In genomic region chr1:177797151-177797755, GRCm38 (mm10) we compare ENCODE assay signal across 8 mouse cellular contexts. TPM values are rescaled to one million over a fixed set of nuclear protein-coding genes. Genes with fewer than 3 reads are reported as not detected.
DNase-seq lines count a peak whose midpoint lies in the region; ATAC-seq lines count a peak whose summit lies in the region.

No protein-coding gene starts in this region.

- H3K36me3 ChIP-seq in lung, embryonic 15.5 days, result no peaks in the 10 kb centered on the region
- H3K36me3 ChIP-seq in hindbrain, embryonic 15.5 days, result no peaks in the 10 kb centered on the region

- peak; percentile 38 for DNase-seq in cerebellum, adult 11-12 months
- DNase-seq in cerebellum, postnatal 36 days, result no peak
- DNase-seq in lung, postnatal 14 days, result no peak
- peak; percentile 27 for DNase-seq in retina, postnatal 1 day
- DNase-seq in frontal cortex, postnatal 36 days (ENCODE audit: low spot score in 2 of 2), result no peak

- no peak for ATAC-seq in lung, embryonic 15.5 days (ENCODE audit: borderline replicate concordance, extremely low read depth, low FRiP score, low TSS enrichment)
- no peak for ATAC-seq in hindbrain, embryonic 15.5 days (ENCODE audit: low FRiP score, low read depth)
- no peak for ATAC-seq in megakaryocyte-erythroid progenitor cell, adult 5-6 weeks (replicated peaks; ENCODE audit: low FRiP score, low TSS enrichment, poor library complexity, severe bottlenecking)

- H3K9ac ChIP-seq in lung, embryonic 15.5 days, result no peak overlapping the region
- H3K9ac ChIP-seq in hindbrain, embryonic 15.5 days, result no peak overlapping the region

- H3K4me2 ChIP-seq in lung, embryonic 15.5 days, result peak overlapping the region; percentile 45
- H3K4me2 ChIP-seq in hindbrain, embryonic 15.5 days, result peak overlapping the region; percentile 65

- 61% methylated on average over 8 of the region's 8 CpGs for WGBS in lung, embryonic 15.5 days
- WGBS in hindbrain, embryonic 15.5 days, result 73% methylated on average over 8 of the region's 8 CpGs

- H3K4me3 ChIP-seq in lung, embryonic 15.5 days, result no peak overlapping the region
- H3K4me3 ChIP-seq in hindbrain, embryonic 15.5 days, result no peak overlapping the region

- H3K4me1 ChIP-seq in lung, embryonic 15.5 days, result peaks cover 16% of the 10 kb centered on the region
- peaks cover 25% of the 10 kb centered on the region for H3K4me1 ChIP-seq in hindbrain, embryonic 15.5 days (replicated peaks)

- no peaks in the 10 kb centered on the region for H3K9me3 ChIP-seq in lung, embryonic 15.5 days
- no peaks in the 10 kb centered on the region for H3K9me3 ChIP-seq in hindbrain, embryonic 15.5 days

- no peaks in the 10 kb centered on the region for H3K27me3 ChIP-seq in lung, embryonic 15.5 days
- H3K27me3 ChIP-seq in hindbrain, embryonic 15.5 days, result no peaks in the 10 kb centered on the region

- no peak overlapping the region for H3K27ac ChIP-seq in lung, embryonic 15.5 days
- no peak overlapping the region for H3K27ac ChIP-seq in hindbrain, embryonic 15.5 days (replicated peaks)

RNA-seq across cellular contexts. Expression of gene Adss, which starts 0.9 kb away (rescaled TPM):
- polyA plus RNA-seq in lung, embryonic 15.5 days (2015; fragmentation: Nextera tagmentation; extraction: Ambion mirVana), result 55.9 and 56.5 TPM in 2 replicates
- polyA plus RNA-seq in hindbrain, embryonic 15.5 days (2015; fragmentation: Nextera tagmentation; extraction: Ambion mirVana), result 52.7 and 54.9 TPM in 2 replicates
- 86.1 and 93.5 TPM in 2 replicates for total RNA-seq in megakaryocyte-erythroid progenitor cell, adult 5-6 weeks (2014; fragmentation: Nextera tagmentation)
- 227 and 256 TPM in 2 replicates for total RNA-seq in megakaryocyte-erythroid progenitor cell, adult 5-6 weeks (2017)

Comparison
In these comparisons a context has a peak if more than half of its experiments do, and no peak if none do; other contexts are left out.
1. DNase-seq: peak in cerebellum, adult 11-12 months (single experiment) and retina, postnatal 1 day (single experiment); none in cerebellum, postnatal 36 days (0 of 2), lung, postnatal 14 days (single experiment) and frontal cortex, postnatal 36 days (0 of 2).